Mouse (Mus musculus): ENCODE results near the gene Gpr135. TPM values are rescaled to one million over a fixed set of nuclear protein-coding genes. Genes with fewer than 3 reads are reported as not detected.
A peak's percentile ranks its signal among the peaks of the same experiment; 100 is the strongest.
"Not testable (repeated sequence)": the region's sequence is repeated elsewhere in the genome, so short reads cannot be mapped to it uniquely, and the experiment has no call there.

Gpr135 gene
- polyA plus RNA-seq, 1 experiment from 2014 or later = 0.14 TPM

- Histone ChIP-seq H3K36me3 (ENCODE audit: control insufficient read depth, insufficient read depth) (peaks cover 2% of the 10 kb centered on the region; the same call in 1 of the 2 replicates), H3K4me3 (ENCODE audit: low read depth, low read length) (peak overlapping the region; percentile 63), H3K27ac (ENCODE audit: low read length) (no peak overlapping the region), H3K9ac (ENCODE audit: low read depth, low read length) (no peak overlapping the region; the same call in 1 of the 2 replicates), H3K27me3 (ENCODE audit: control insufficient read depth, insufficient read depth, low read depth, low read length) (peaks cover 28% of the 10 kb centered on the region), H3K4me1 (ENCODE audit: control insufficient read depth, low read depth, low read length) (peaks cover 4% of the 10 kb centered on the region), H3K4me2 (ENCODE audit: low read depth, low read length) (peak overlapping the region; percentile 80), H3K9me3 (replicated peaks; ENCODE audit: control insufficient read depth, low read length) (no peaks in the 10 kb centered on the region)
- peak; percentile 11; the same call in 1 of the 2 replicates for ATAC-seq (ENCODE audit: low read depth)
- WGBS (ENCODE audit: insufficient replicate concordance) = 5% methylated on average over 40 of the region's 40 CpGs
These were observed 1.1 kb downstream of the Gpr135 start for GRCm38 (mm10) chr12:72069626-72070326.

- Histone ChIP-seq H3K27me3 (ENCODE audit: control insufficient read depth, insufficient read depth, low read depth, low read length) (no peaks in the 10 kb centered on the region; the same call in 1 of the 2 replicates), H3K27ac (ENCODE audit: low read length) (no peak overlapping the region)
- WGBS (ENCODE audit: insufficient replicate concordance) = 69% methylated on average over 1 of the region's 1 CpGs
These were observed 13.1 kb downstream of the Gpr135 start for GRCm38 (mm10) chr12:72057780-72058179.

GRCm38 (mm10) chr12:72053851-72054250 is 17.1 kb downstream of the Gpr135 start:
- H3K9ac ChIP-seq (ENCODE audit: low read depth, low read length) = no peak overlapping the region
- no peaks in the 10 kb centered on the region for H3K36me3 ChIP-seq (ENCODE audit: control insufficient read depth, insufficient read depth)
- H3K27me3 ChIP-seq (ENCODE audit: control insufficient read depth, insufficient read depth, low read depth, low read length) = no peaks in the 10 kb centered on the region; the same call in 1 of the 2 replicates
- 43% methylated on average over 6 of the region's 6 CpGs for WGBS (ENCODE audit: insufficient replicate concordance)
- no peak for ATAC-seq (ENCODE audit: low read depth)
- no peak overlapping the region for H3K27ac ChIP-seq (ENCODE audit: low read length)
- no peak overlapping the region for H3K4me2 ChIP-seq (ENCODE audit: low read depth, low read length)
- H3K4me3 ChIP-seq (ENCODE audit: low read depth, low read length) = no peak overlapping the region
- no peaks in the 10 kb centered on the region for H3K9me3 ChIP-seq (replicated peaks; ENCODE audit: control insufficient read depth, low read length)
- no peaks in the 10 kb centered on the region for H3K4me1 ChIP-seq (ENCODE audit: control insufficient read depth, low read depth, low read length)

More at GRCm38 (mm10) chr12:72057780-72058179, 13.1 kb downstream of the Gpr135 start:
- Histone ChIP-seq H3K36me3 (ENCODE audit: control insufficient read depth, insufficient read depth) (no peaks in the 10 kb centered on the region), H3K9me3 (replicated peaks; ENCODE audit: control insufficient read depth, low read length) (no peaks in the 10 kb centered on the region), H3K4me3 (ENCODE audit: low read depth, low read length) (no peak overlapping the region), H3K9ac (ENCODE audit: low read depth, low read length) (no peak overlapping the region), H3K4me1 (ENCODE audit: control insufficient read depth, low read depth, low read length) (no peaks in the 10 kb centered on the region), H3K4me2 (ENCODE audit: low read depth, low read length) (no peak overlapping the region)
- no peak for ATAC-seq (ENCODE audit: low read depth)

- no peaks in the 10 kb centered on the region for H3K4me1 ChIP-seq (ENCODE audit: control insufficient read depth, low read depth, low read length)
- no peak overlapping the region for H3K4me3 ChIP-seq (ENCODE audit: low read depth, low read length)
- H3K36me3 ChIP-seq (ENCODE audit: control insufficient read depth, insufficient read depth) = no peaks in the 10 kb centered on the region
- WGBS (ENCODE audit: insufficient replicate concordance) = 29% methylated on average over 6 of the region's 6 CpGs
- H3K4me2 ChIP-seq (ENCODE audit: low read depth, low read length) = no peak overlapping the region
- no peaks in the 10 kb centered on the region for H3K9me3 ChIP-seq (replicated peaks; ENCODE audit: control insufficient read depth, low read length)
- H3K27me3 ChIP-seq (ENCODE audit: control insufficient read depth, insufficient read depth, low read depth, low read length) = no peaks in the 10 kb centered on the region; the same call in 1 of the 2 replicates
- ATAC-seq (ENCODE audit: low read depth) = no peak
- no peak overlapping the region for H3K27ac ChIP-seq (ENCODE audit: low read length)
- H3K9ac ChIP-seq (ENCODE audit: low read depth, low read length) = no peak overlapping the region
These were observed 17.6 kb downstream of the Gpr135 start for GRCm38 (mm10) chr12:72053303-72053702.

GRCm38 (mm10) chr12:72052571-72052970 is 18.4 kb downstream of the Gpr135 start:
- WGBS (ENCODE audit: insufficient replicate concordance) = 62% methylated on average over 6 of the region's 6 CpGs
- ATAC-seq (ENCODE audit: low read depth) = no peak
- H3K9ac ChIP-seq (ENCODE audit: low read depth, low read length) = no peak overlapping the region

GRCm38 (mm10) chr12:72050821-72051220 is 20.1 kb downstream of the Gpr135 start:
- WGBS (ENCODE audit: insufficient replicate concordance) = 63% methylated on average over 4 of the region's 4 CpGs
- Histone ChIP-seq H3K4me2 (ENCODE audit: low read depth, low read length) (no peak overlapping the region), H3K9ac (ENCODE audit: low read depth, low read length) (no peak overlapping the region), H3K36me3 (ENCODE audit: control insufficient read depth, insufficient read depth) (no peaks in the 10 kb centered on the region), H3K9me3 (replicated peaks; ENCODE audit: control insufficient read depth, low read length) (no peaks in the 10 kb centered on the region), H3K27me3 (ENCODE audit: control insufficient read depth, insufficient read depth, low read depth, low read length) (no peaks in the 10 kb centered on the region; the same call in 1 of the 2 replicates), H3K27ac (ENCODE audit: low read length) (no peak overlapping the region), H3K4me3 (ENCODE audit: low read depth, low read length) (no peak overlapping the region), H3K4me1 (ENCODE audit: control insufficient read depth, low read depth, low read length) (no peaks in the 10 kb centered on the region)
- no peak for ATAC-seq (ENCODE audit: low read depth)

More at GRCm38 (mm10) chr12:72052571-72052970, 18.4 kb downstream of the Gpr135 start:
- Histone ChIP-seq H3K4me3 (ENCODE audit: low read depth, low read length) (no peak overlapping the region), H3K4me1 (ENCODE audit: control insufficient read depth, low read depth, low read length) (no peaks in the 10 kb centered on the region), H3K4me2 (ENCODE audit: low read depth, low read length) (no peak overlapping the region), H3K27me3 (ENCODE audit: control insufficient read depth, insufficient read depth, low read depth, low read length) (no peaks in the 10 kb centered on the region; the same call in 1 of the 2 replicates), H3K9me3 (replicated peaks; ENCODE audit: control insufficient read depth, low read length) (no peaks in the 10 kb centered on the region), H3K27ac (ENCODE audit: low read length) (no peak overlapping the region), H3K36me3 (ENCODE audit: control insufficient read depth, insufficient read depth) (no peaks in the 10 kb centered on the region)

GRCm38 (mm10) chr12:72050156-72050555 is 20.8 kb downstream of the Gpr135 start:
- H3K4me3 ChIP-seq (ENCODE audit: low read depth, low read length); H3K4me2 ChIP-seq (ENCODE audit: low read depth, low read length); H3K27me3 ChIP-seq (ENCODE audit: control insufficient read depth, insufficient read depth, low read depth, low read length); H3K9me3 ChIP-seq (replicated peaks; ENCODE audit: control insufficient read depth, low read length); H3K36me3 ChIP-seq (ENCODE audit: control insufficient read depth, insufficient read depth); H3K27ac ChIP-seq (ENCODE audit: low read length); H3K9ac ChIP-seq (ENCODE audit: low read depth, low read length); H3K4me1 ChIP-seq (ENCODE audit: control insufficient read depth, low read depth, low read length); ATAC-seq (ENCODE audit: low read depth): not testable (repeated sequence)
- 68% methylated on average over 5 of the region's 5 CpGs for WGBS (ENCODE audit: insufficient replicate concordance)

GRCm38 (mm10) chr12:72047513-72047912 is 23.4 kb downstream of the Gpr135 start:
- Histone ChIP-seq H3K27me3 (ENCODE audit: control insufficient read depth, insufficient read depth, low read depth, low read length) (no peaks in the 10 kb centered on the region), H3K27ac (ENCODE audit: low read length) (no peak overlapping the region), H3K4me3 (ENCODE audit: low read depth, low read length) (no peak overlapping the region), H3K4me1 (ENCODE audit: control insufficient read depth, low read depth, low read length) (no peaks in the 10 kb centered on the region), H3K4me2 (ENCODE audit: low read depth, low read length) (no peak overlapping the region), H3K36me3 (ENCODE audit: control insufficient read depth, insufficient read depth) (no peaks in the 10 kb centered on the region), H3K9me3 (replicated peaks; ENCODE audit: control insufficient read depth, low read length) (no peaks in the 10 kb centered on the region), H3K9ac (ENCODE audit: low read depth, low read length) (no peak overlapping the region)
- no peak for ATAC-seq (ENCODE audit: low read depth)
- WGBS (ENCODE audit: insufficient replicate concordance) = 5% methylated on average over 2 of the region's 2 CpGs

GRCm38 (mm10) chr12:72041238-72041637 is 29.7 kb downstream of the Gpr135 start:
- Histone ChIP-seq H3K9ac (ENCODE audit: low read depth, low read length) (no peak overlapping the region), H3K4me1 (ENCODE audit: control insufficient read depth, low read depth, low read length) (no peaks in the 10 kb centered on the region), H3K27me3 (ENCODE audit: control insufficient read depth, insufficient read depth, low read depth, low read length) (no peaks in the 10 kb centered on the region), H3K4me2 (ENCODE audit: low read depth, low read length) (no peak overlapping the region), H3K9me3 (replicated peaks; ENCODE audit: control insufficient read depth, low read length) (no peaks in the 10 kb centered on the region), H3K27ac (ENCODE audit: low read length) (no peak overlapping the region), H3K4me3 (ENCODE audit: low read depth, low read length) (no peak overlapping the region), H3K36me3 (ENCODE audit: control insufficient read depth, insufficient read depth) (no peaks in the 10 kb centered on the region)
- ATAC-seq (ENCODE audit: low read depth) = no peak
- WGBS (ENCODE audit: insufficient replicate concordance) = 67% methylated on average over 3 of the region's 3 CpGs
